Mouse (Mus musculus): Measurements from ENCODE around the gene Cep135. TPM values are rescaled to one million over a fixed set of nuclear protein-coding genes. Genes with fewer than 3 reads are reported as not detected.

Gene Cep135
- polyA plus RNA-seq, 1 experiment from 2014 or later = 6.8 TPM

- H3K27me3 ChIP-seq (replicated peaks; ENCODE audit: control insufficient read depth, insufficient read depth, low read length) = no peaks in the 10 kb centered on the region
- WGBS = 89% methylated on average over 15 of the region's 15 CpGs
- DNase-seq (ENCODE audit: low spot score) = no peak
- 0 out of 2 replicates have a peak, but pooled peaks cover 3% of the 10 kb centered on the region for H3K4me1 ChIP-seq (ENCODE audit: control insufficient read depth, insufficient read depth, low read length)
- no peak for ATAC-seq (ENCODE audit: low read depth)
- no peak overlapping the region for H3K9ac ChIP-seq (ENCODE audit: low read depth, low read length)
- no peak overlapping the region for H3K27ac ChIP-seq (replicated peaks; ENCODE audit: low read depth, low read length)
- H3K9me3 ChIP-seq (ENCODE audit: control insufficient read depth, low read length) = no peaks in the 10 kb centered on the region
- H3K4me2 ChIP-seq (ENCODE audit: low read depth, low read length) = no peak overlapping the region
- no peak overlapping the region for H3K4me3 ChIP-seq (ENCODE audit: low read depth, low read length)
- no peaks in the 10 kb centered on the region for H3K36me3 ChIP-seq (ENCODE audit: control insufficient read depth, insufficient read depth, low read length)
Observed at GRCm38 (mm10) chr5:76684658-76685605, 96.4 kb downstream of the Cep135 start.

- Histone ChIP-seq H3K9me3 (ENCODE audit: control insufficient read depth, low read length) (no peaks in the 10 kb centered on the region), H3K9ac (ENCODE audit: low read depth, low read length) (no peak overlapping the region), H3K27ac (replicated peaks; ENCODE audit: low read depth, low read length) (0 out of 2 replicates have a peak overlapping the region, but pooled peaks have one; percentile 28), H3K4me2 (ENCODE audit: low read depth, low read length) (no peak overlapping the region), H3K4me1 (ENCODE audit: control insufficient read depth, insufficient read depth, low read length) (0 out of 2 replicates have a peak, but pooled peaks cover 3% of the 10 kb centered on the region), H3K27me3 (replicated peaks; ENCODE audit: control insufficient read depth, insufficient read depth, low read length) (no peaks in the 10 kb centered on the region), H3K4me3 (ENCODE audit: low read depth, low read length) (no peak overlapping the region), H3K36me3 (ENCODE audit: control insufficient read depth, insufficient read depth, low read length) (no peaks in the 10 kb centered on the region)
- no peak for DNase-seq (ENCODE audit: low spot score)
- no peak for ATAC-seq (ENCODE audit: low read depth)
- WGBS = 92% methylated on average over 10 of the region's 10 CpGs
Observed at GRCm38 (mm10) chr5:76687961-76688600, 99.6 kb downstream of the Cep135 start.

GRCm38 (mm10) chr5:76688643-76689042 is 100.1 kb downstream of the Cep135 start:
- WGBS = 73% methylated on average over 6 of the region's 6 CpGs
- H3K27ac ChIP-seq (replicated peaks; ENCODE audit: low read depth, low read length) = 0 out of 2 replicates have a peak overlapping the region, but pooled peaks have one; percentile 28
- no peak overlapping the region for H3K4me2 ChIP-seq (ENCODE audit: low read depth, low read length)
- no peak overlapping the region for H3K4me3 ChIP-seq (ENCODE audit: low read depth, low read length)
- no peaks in the 10 kb centered on the region for H3K36me3 ChIP-seq (ENCODE audit: control insufficient read depth, insufficient read depth, low read length)
- DNase-seq (ENCODE audit: low spot score) (peak; percentile 29), ATAC-seq (ENCODE audit: low read depth) (no peak)
- H3K4me1 ChIP-seq (ENCODE audit: control insufficient read depth, insufficient read depth, low read length) = no peaks in the 10 kb centered on the region
- no peaks in the 10 kb centered on the region for H3K27me3 ChIP-seq (replicated peaks; ENCODE audit: control insufficient read depth, insufficient read depth, low read length)
- H3K9ac ChIP-seq (ENCODE audit: low read depth, low read length) = no peak overlapping the region
- no peaks in the 10 kb centered on the region for H3K9me3 ChIP-seq (ENCODE audit: control insufficient read depth, low read length)

GRCm38 (mm10) chr5:76690177-76690593 is 101.7 kb downstream of the Cep135 start:
- WGBS = 47% methylated on average over 5 of the region's 5 CpGs
- peak; percentile 55; the same call in 1 of the 2 replicates for ATAC-seq (ENCODE audit: low read depth)

GRCm38 (mm10) chr5:76691251-76691650 is 102.8 kb downstream of the Cep135 start:
- Histone ChIP-seq H3K4me1 (ENCODE audit: control insufficient read depth, insufficient read depth, low read length) (no peaks in the 10 kb centered on the region), H3K36me3 (ENCODE audit: control insufficient read depth, insufficient read depth, low read length) (no peaks in the 10 kb centered on the region), H3K9ac (ENCODE audit: low read depth, low read length) (no peak overlapping the region), H3K27me3 (replicated peaks; ENCODE audit: control insufficient read depth, insufficient read depth, low read length) (no peaks in the 10 kb centered on the region), H3K27ac (replicated peaks; ENCODE audit: low read depth, low read length) (no peak overlapping the region), H3K9me3 (ENCODE audit: control insufficient read depth, low read length) (no peaks in the 10 kb centered on the region), H3K4me3 (ENCODE audit: low read depth, low read length) (no peak overlapping the region), H3K4me2 (ENCODE audit: low read depth, low read length) (no peak overlapping the region)
- ATAC-seq (ENCODE audit: low read depth) (no peak), DNase-seq (ENCODE audit: low spot score) (no peak)
- WGBS = 91% methylated on average over 5 of the region's 5 CpGs

More at GRCm38 (mm10) chr5:76690177-76690593, 101.7 kb downstream of the Cep135 start:
- Histone ChIP-seq H3K4me1 (ENCODE audit: control insufficient read depth, insufficient read depth, low read length) (no peaks in the 10 kb centered on the region), H3K9ac (ENCODE audit: low read depth, low read length) (no peak overlapping the region), H3K27me3 (replicated peaks; ENCODE audit: control insufficient read depth, insufficient read depth, low read length) (no peaks in the 10 kb centered on the region), H3K9me3 (ENCODE audit: control insufficient read depth, low read length) (no peaks in the 10 kb centered on the region), H3K4me3 (ENCODE audit: low read depth, low read length) (no peak overlapping the region), H3K36me3 (ENCODE audit: control insufficient read depth, insufficient read depth, low read length) (no peaks in the 10 kb centered on the region), H3K27ac (replicated peaks; ENCODE audit: low read depth, low read length) (no peak overlapping the region), H3K4me2 (ENCODE audit: low read depth, low read length) (no peak overlapping the region)
- DNase-seq (ENCODE audit: low spot score) = peak; percentile 68

GRCm38 (mm10) chr5:76691706-76692424 is 103.4 kb downstream of the Cep135 start:
- H3K4me3 ChIP-seq (ENCODE audit: low read depth, low read length) = no peak overlapping the region
- H3K9ac ChIP-seq (ENCODE audit: low read depth, low read length) = no peak overlapping the region
- H3K27ac ChIP-seq (replicated peaks; ENCODE audit: low read depth, low read length) = no peak overlapping the region
- ATAC-seq (ENCODE audit: low read depth) (no peak; the same call in 1 of the 2 replicates), DNase-seq (ENCODE audit: low spot score) (peak; percentile 32)
- no peaks in the 10 kb centered on the region for H3K36me3 ChIP-seq (ENCODE audit: control insufficient read depth, insufficient read depth, low read length)
- H3K9me3 ChIP-seq (ENCODE audit: control insufficient read depth, low read length) = no peaks in the 10 kb centered on the region
- H3K4me1 ChIP-seq (ENCODE audit: control insufficient read depth, insufficient read depth, low read length) = no peaks in the 10 kb centered on the region
- no peaks in the 10 kb centered on the region for H3K27me3 ChIP-seq (replicated peaks; ENCODE audit: control insufficient read depth, insufficient read depth, low read length)
- WGBS = 79% methylated on average over 12 of the region's 12 CpGs
- H3K4me2 ChIP-seq (ENCODE audit: low read depth, low read length) = no peak overlapping the region

Other genes starting within 250 kb of the Cep135 start
- not detected in 2 replicates for gene Nmu, start 224.9 kb upstream of the Cep135 start, polyA plus RNA-seq (2014; fragmentation: Nextera tagmentation; extraction: Ambion mirVana)
- 1.6 and 2.5 TPM in 2 replicates for gene Gm7271, start 104.7 kb upstream of the Cep135 start, polyA plus RNA-seq (2014; fragmentation: Nextera tagmentation; extraction: Ambion mirVana)
- 27.5 and 33.1 TPM in 2 replicates for gene Exoc1, start 59.4 kb upstream of the Cep135 start, polyA plus RNA-seq (2014; fragmentation: Nextera tagmentation; extraction: Ambion mirVana)
- gene C530008M17Rik, start 67.8 kb downstream of the Cep135 start, polyA plus RNA-seq (2014; fragmentation: Nextera tagmentation; extraction: Ambion mirVana) = 9.8 and 10.8 TPM in 2 replicates

Measured in embryonic facial prominence, embryonic 14.5 days (tissue).